Mouse (Mus musculus) heart, embryonic 13.5 days (tissue): ENCODE data around the gene Dennd1b. TPM values are rescaled to one million over a fixed set of nuclear protein-coding genes. Genes with fewer than 3 reads are reported as not detected.
A peak's percentile ranks its signal among the peaks of the same experiment; 100 is the strongest.

ENCODE experiments used
- ATAC-seq: fragments of 200-750 bp; cut with Nextera tagmentation; 2 replicates; pipeline ENCODE4 v1.8.0; 2017; ENCODE audit warnings: moderate TSS enrichment; ENCODE audit not compliant: insufficient number of reproducible peaks, low FRiP score, low TSS enrichment; ENCODE audit errors: extremely low read depth
- H3K27ac ChIP-seq: fragments of 300-500 bp; sonication (generic); replicated peaks from 2 replicates; pipeline ENCODE4 v1.5.1; 2015; ENCODE audit warnings: moderate library complexity, mild to moderate bottlenecking, inconsistent platforms
- H3K27me3 ChIP-seq: fragments of 300-500 bp; sonication (generic); replicated peaks from 2 replicates; pipeline ENCODE4 v1.6.1; 2015; ENCODE audit warnings: mild to moderate bottlenecking, inconsistent platforms
- H3K36me3 ChIP-seq: fragments of 300-500 bp; sonication (generic); 2 replicates; pipeline ENCODE4 v1.6.1; 2015; ENCODE audit warnings: mild to moderate bottlenecking, inconsistent platforms
- H3K4me1 ChIP-seq: fragments of 300-500 bp; sonication (generic); 2 replicates; pipeline ENCODE4 v1.6.1; 2015; ENCODE audit warnings: inconsistent platforms
- H3K4me2 ChIP-seq: fragments of 300-500 bp; sonication (generic); 2 replicates; pipeline ENCODE4 v1.6.1; 2015; ENCODE audit warnings: inconsistent platforms, mild to moderate bottlenecking, moderate library complexity
- H3K4me3 ChIP-seq: fragments of 300-500 bp; sonication (generic); 2 replicates; pipeline ENCODE4 v1.5.1; 2015; ENCODE audit warnings: moderate library complexity, mild to moderate bottlenecking, inconsistent platforms
- H3K9ac ChIP-seq: fragments of 300-500 bp; sonication (generic); 2 replicates; pipeline ENCODE4 v1.6.1; 2015; ENCODE audit warnings: inconsistent platforms, mild to moderate bottlenecking, moderate library complexity
- H3K9me3 ChIP-seq: fragments of 300-500 bp; sonication (generic); 2 replicates; pipeline ENCODE4 v1.6.1; 2016; ENCODE audit warnings: inconsistent platforms
- WGBS: fragments of 180-500 bp; shearing (Covaris S2); methylation state at CpG from one replicate; pipeline ENCODE4 v1.1.7; 2015; ENCODE audit warnings: mixed read lengths; 5-methylcytosine and 5-hydroxymethylcytosine counted together
- polyA plus RNA-seq: library from polyadenylated mRNA; unstranded; fragments of >200 nt; fragmentation: Nextera tagmentation; extraction: Ambion mirVana; gene quantifications from 2 replicates; pipeline ENCODE4 v1.2.1, GENCODE M21; 2015

Dennd1b gene
- polyA plus RNA-seq, 1 experiment from 2014 or later = 10.0 TPM

DNA sequence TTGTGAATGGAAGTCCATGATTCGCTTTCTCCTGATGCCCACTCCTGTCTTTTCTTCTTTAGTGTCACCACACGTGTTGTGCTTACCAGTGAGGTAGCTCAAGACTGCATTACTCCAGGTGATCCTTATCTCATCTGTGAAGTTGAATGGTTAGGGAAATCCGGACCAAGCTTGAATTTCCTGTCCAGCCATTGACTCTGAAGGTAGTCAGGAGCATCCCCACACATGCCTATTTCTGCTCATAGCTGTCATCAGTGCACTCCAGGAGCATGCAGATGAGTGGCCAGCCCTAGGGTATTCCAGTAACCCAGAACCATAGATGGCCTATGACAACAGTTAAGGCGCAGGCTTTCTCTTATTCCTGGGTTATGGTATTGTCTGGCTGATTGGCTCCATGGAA lies 20.9 kb downstream of the Dennd1b start:
- H3K9me3 ChIP-seq = no peaks in the 10 kb centered on the region
- no peak overlapping the region for H3K9ac ChIP-seq
- no peak for ATAC-seq
- no peaks in the 10 kb centered on the region for H3K27me3 ChIP-seq
- H3K4me3 ChIP-seq = no peak overlapping the region
- H3K27ac ChIP-seq = no peak overlapping the region
- H3K4me2 ChIP-seq = no peak overlapping the region; the same call in 1 of the 2 replicates
- H3K4me1 ChIP-seq = peaks cover 34% of the 10 kb centered on the region
- 77% methylated on average over 4 of the region's 4 CpGs for WGBS
- H3K36me3 ChIP-seq = no peaks in the 10 kb centered on the region

- ATAC-seq = no peak
- WGBS = 68% methylated on average over 5 of the region's 5 CpGs
- H3K9ac ChIP-seq = no peak overlapping the region
These were observed 29.3 kb downstream of the Dennd1b start for GRCm38 (mm10) chr1:138992384-138993138.

GRCm38 (mm10) chr1:138995621-138996380 lies 32.6 kb downstream of the Dennd1b start:
- no peak for ATAC-seq
- no peak overlapping the region for H3K4me3 ChIP-seq
- no peak overlapping the region for H3K27ac ChIP-seq
- H3K27me3 ChIP-seq = no peaks in the 10 kb centered on the region
- no peaks in the 10 kb centered on the region for H3K9me3 ChIP-seq
- WGBS = 79% methylated on average over 6 of the region's 6 CpGs
- no peak overlapping the region for H3K9ac ChIP-seq
- peaks cover 11% of the 10 kb centered on the region for H3K4me1 ChIP-seq
- H3K36me3 ChIP-seq = peaks cover 6% of the 10 kb centered on the region
- H3K4me2 ChIP-seq = no peak overlapping the region

More at GRCm38 (mm10) chr1:138992384-138993138, 29.3 kb downstream of the Dennd1b start:
- Histone ChIP-seq H3K9me3 (no peaks in the 10 kb centered on the region), H3K4me3 (no peak overlapping the region), H3K27ac (peak overlapping the region; percentile 42; the same call in 1 of the 2 replicates), H3K27me3 (no peaks in the 10 kb centered on the region), H3K4me2 (no peak overlapping the region), H3K36me3 (peaks cover 6% of the 10 kb centered on the region), H3K4me1 (peaks cover 12% of the 10 kb centered on the region)

DNA sequence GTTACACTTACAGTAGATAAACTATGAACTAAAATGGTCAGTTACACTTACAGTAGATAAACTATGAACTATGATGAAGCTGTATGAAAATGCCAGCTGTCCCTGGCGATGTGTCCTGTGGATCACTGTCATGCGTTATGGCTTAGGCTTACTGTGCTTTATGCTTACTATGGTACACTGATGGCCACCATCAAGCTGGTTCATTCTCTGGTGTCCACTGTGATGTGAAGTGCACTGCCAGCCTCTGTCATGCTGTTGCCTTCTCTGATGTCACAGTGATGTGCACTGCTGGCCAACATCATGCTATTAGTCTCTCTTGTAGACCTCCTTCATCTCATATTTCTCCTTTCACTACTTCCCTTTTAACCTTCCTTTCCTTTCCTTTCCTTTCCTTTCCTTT lies 33.4 kb downstream of the Dennd1b start:
- WGBS = 89% methylated on average over 2 of the region's 2 CpGs
- ATAC-seq = no peak
- Histone ChIP-seq H3K4me2 (no peak overlapping the region), H3K9me3 (no peaks in the 10 kb centered on the region), H3K36me3 (peaks cover 6% of the 10 kb centered on the region), H3K4me1 (peaks cover 11% of the 10 kb centered on the region), H3K27me3 (no peaks in the 10 kb centered on the region), H3K9ac (no peak overlapping the region), H3K27ac (no peak overlapping the region), H3K4me3 (no peak overlapping the region)

DNA sequence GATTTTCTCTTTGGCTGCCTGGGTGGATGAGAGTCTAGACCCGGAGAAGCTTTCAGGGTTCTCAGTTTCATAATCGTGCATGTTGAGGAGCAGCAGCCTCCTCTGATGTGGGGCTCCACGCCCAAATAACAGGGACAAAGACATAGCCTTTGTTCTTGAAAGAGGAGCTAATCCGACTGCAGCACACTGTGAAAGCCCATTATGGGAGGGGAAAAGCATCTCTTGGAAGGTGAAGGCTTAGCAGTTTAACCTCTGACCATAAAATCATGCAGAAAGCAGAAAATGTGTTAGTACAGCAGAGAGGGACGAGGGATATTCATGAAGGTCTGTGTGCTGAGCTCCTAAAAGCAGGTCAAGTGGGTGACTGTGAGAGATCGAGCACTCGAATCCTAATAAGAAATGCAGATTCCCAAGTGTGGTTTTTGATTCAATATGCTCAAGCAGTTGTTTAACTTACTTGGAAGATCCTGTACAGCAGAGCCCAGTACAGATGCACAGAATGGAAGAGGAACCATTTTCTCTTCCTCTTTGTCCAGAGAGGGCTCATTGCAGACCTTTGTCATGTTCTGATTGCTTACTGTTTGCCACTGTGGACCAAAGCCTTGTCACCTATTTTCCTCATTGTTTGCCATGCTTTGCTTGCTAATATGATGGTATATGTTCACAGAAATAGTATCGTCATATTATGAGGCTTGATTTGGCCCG lies 37.6 kb downstream of the Dennd1b start:
- no peak for ATAC-seq

DNA sequence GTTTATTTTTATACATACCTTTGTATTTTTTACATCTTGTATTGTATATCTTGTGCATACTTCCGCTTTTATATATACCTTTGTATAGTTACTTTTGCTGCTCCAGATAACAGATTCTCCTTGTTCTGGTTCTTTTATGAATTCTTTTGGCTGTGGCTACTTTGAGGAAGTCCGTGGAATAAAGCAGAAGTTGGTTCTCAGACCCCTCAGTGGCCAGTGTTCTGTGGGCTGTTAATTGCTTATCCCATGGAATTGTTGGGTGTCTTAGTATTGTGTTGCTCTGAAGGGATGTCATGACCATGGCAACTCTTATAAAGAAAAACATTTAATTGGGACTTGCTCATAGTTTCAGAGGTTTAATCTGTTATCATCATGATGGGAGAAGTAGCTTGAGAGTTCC lies 40.3 kb downstream of the Dennd1b start:
- WGBS = 86% methylated on average over 2 of the region's 2 CpGs
- Histone ChIP-seq H3K27ac (no peak overlapping the region), H3K4me2 (no peak overlapping the region), H3K4me1 (peaks cover 12% of the 10 kb centered on the region), H3K36me3 (no peaks in the 10 kb centered on the region), H3K9me3 (no peaks in the 10 kb centered on the region), H3K27me3 (no peaks in the 10 kb centered on the region), H3K4me3 (no peak overlapping the region), H3K9ac (no peak overlapping the region)
- ATAC-seq = no peak

More for the DNA sequence above, 37.6 kb downstream of the Dennd1b start:
- Histone ChIP-seq H3K27ac (no peak overlapping the region), H3K4me1 (peaks cover 2% of the 10 kb centered on the region), H3K4me2 (no peak overlapping the region), H3K36me3 (no peaks in the 10 kb centered on the region), H3K9me3 (no peaks in the 10 kb centered on the region), H3K27me3 (no peaks in the 10 kb centered on the region), H3K9ac (no peak overlapping the region), H3K4me3 (no peak overlapping the region)
- 69% methylated on average over 9 of the region's 9 CpGs for WGBS

GRCm38 (mm10) chr1:139006000-139006399 lies 42.8 kb downstream of the Dennd1b start:
- no peaks in the 10 kb centered on the region for H3K27me3 ChIP-seq
- no peak overlapping the region for H3K9ac ChIP-seq
- no peak overlapping the region for H3K4me2 ChIP-seq
- no peak overlapping the region for H3K27ac ChIP-seq
- H3K4me1 ChIP-seq = peaks cover 12% of the 10 kb centered on the region
- ATAC-seq = no peak
- 66% methylated on average over 1 of the region's 1 CpGs for WGBS
- no peaks in the 10 kb centered on the region for H3K36me3 ChIP-seq
- no peaks in the 10 kb centered on the region for H3K9me3 ChIP-seq
- no peak overlapping the region for H3K4me3 ChIP-seq

- Histone ChIP-seq H3K4me1 (peaks cover 12% of the 10 kb centered on the region), H3K27ac (no peak overlapping the region), H3K9ac (no peak overlapping the region), H3K9me3 (no peaks in the 10 kb centered on the region), H3K27me3 (no peaks in the 10 kb centered on the region), H3K4me2 (no peak overlapping the region), H3K4me3 (no peak overlapping the region), H3K36me3 (no peaks in the 10 kb centered on the region)
- ATAC-seq = no peak
- 86% methylated on average over 3 of the region's 3 CpGs for WGBS
These were observed 44.2 kb downstream of the Dennd1b start for GRCm38 (mm10) chr1:139007475-139007874.

GRCm38 (mm10) chr1:139015118-139015788 lies 52.0 kb downstream of the Dennd1b start:
- H3K4me3 ChIP-seq = no peak overlapping the region
- no peak overlapping the region for H3K9ac ChIP-seq
- no peaks in the 10 kb centered on the region for H3K27me3 ChIP-seq
- no peak for ATAC-seq
- WGBS = 73% methylated on average over 5 of the region's 5 CpGs
- no peaks in the 10 kb centered on the region for H3K4me1 ChIP-seq
- no peak overlapping the region for H3K4me2 ChIP-seq
- no peaks in the 10 kb centered on the region for H3K36me3 ChIP-seq
- H3K9me3 ChIP-seq = no peaks in the 10 kb centered on the region
- no peak overlapping the region for H3K27ac ChIP-seq

GRCm38 (mm10) chr1:139021298-139021697 lies 58.1 kb downstream of the Dennd1b start:
- H3K4me3 ChIP-seq = no peak overlapping the region
- no peak overlapping the region for H3K4me2 ChIP-seq
- WGBS = 66% methylated on average over 7 of the region's 7 CpGs
- no peak overlapping the region for H3K9ac ChIP-seq
- no peak overlapping the region for H3K27ac ChIP-seq
- H3K9me3 ChIP-seq = no peaks in the 10 kb centered on the region
- peaks cover 8% of the 10 kb centered on the region; the same call in 1 of the 2 replicates for H3K4me1 ChIP-seq
- ATAC-seq = no peak
- H3K27me3 ChIP-seq = no peaks in the 10 kb centered on the region
- H3K36me3 ChIP-seq = no peaks in the 10 kb centered on the region
